Mouse (Mus musculus) retina, adult 2 months (tissue): Measurements from ENCODE around the gene Mllt3.

Source experiments
- DNase-seq: peaks from one replicate; pipeline ENCODE4 v3.0.0-alpha.2; 2012; ENCODE audit warnings: low read depth, low spot score

The Mllt3 gene

GRCm38 (mm10) chr4:87881583-87881982 lies 151.6 kb downstream of the Mllt3 start:
- no peak for DNase-seq

- DNase-seq, result no peak
These were observed 152.9 kb downstream of the Mllt3 start for GRCm38 (mm10) chr4:87880297-87880696.

GRCm38 (mm10) chr4:87878701-87879100 lies 154.5 kb downstream of the Mllt3 start:
- no peak for DNase-seq

DNA sequence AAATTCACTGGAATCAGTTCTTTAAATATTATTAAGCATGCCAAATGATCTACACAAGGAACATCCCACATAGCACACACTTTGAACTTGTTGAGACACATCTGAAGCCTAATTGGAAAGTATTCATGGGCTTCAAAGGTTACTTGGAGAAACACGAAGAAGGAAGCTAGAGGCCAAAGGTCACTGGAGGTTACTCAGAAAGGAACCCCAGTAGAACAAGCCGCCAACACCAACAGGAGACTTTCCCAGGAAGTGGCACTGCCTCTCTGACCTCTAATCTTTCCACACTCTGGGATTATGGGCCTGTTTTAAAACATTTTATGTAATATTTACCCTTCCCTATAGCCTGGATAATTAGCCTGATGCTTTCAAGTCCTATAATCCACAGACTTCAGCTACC lies 162.6 kb downstream of the Mllt3 start:
- DNase-seq, result no peak

DNA sequence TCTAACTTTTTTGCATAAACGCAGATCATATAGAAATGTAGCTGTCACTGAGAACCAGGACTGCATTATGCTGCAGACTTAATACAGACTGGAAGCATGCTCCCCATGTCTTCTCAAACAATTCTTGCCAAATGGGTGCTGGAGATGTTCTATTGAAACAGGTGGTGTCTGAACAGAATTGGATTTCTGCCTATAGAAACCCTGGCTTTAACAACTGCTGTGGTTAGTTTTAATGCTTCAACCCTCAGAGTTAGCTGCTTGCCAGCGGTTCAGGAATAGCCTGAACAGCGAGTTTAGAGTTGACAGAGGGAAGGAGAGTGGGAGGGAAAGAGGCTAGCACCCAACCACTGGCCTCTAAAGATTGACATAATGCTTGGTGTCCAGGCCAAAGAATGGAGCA lies 166.6 kb downstream of the Mllt3 start:
- DNase-seq, result no peak

- no peak for DNase-seq
These were observed 167.3 kb downstream of the Mllt3 start for GRCm38 (mm10) chr4:87865848-87866247.

DNA sequence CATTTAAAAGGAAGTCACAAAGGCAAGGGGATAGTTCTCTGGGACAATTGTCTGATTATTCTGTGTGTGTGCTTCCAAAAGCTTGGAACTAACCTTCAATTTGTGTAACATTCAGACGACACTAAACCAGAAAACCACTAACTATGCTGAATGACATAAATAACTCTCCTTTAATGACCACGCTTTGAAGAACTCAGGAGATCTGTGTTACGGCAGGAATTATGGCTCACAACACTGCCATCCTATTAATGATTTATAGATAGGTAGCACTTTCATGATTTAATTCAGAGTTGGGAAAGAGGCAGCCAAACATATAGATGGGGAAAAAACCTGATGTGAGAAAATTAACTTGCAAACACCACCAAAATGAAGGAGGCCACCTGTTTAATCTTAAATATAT lies 168.1 kb downstream of the Mllt3 start:
- no peak for DNase-seq

DNA sequence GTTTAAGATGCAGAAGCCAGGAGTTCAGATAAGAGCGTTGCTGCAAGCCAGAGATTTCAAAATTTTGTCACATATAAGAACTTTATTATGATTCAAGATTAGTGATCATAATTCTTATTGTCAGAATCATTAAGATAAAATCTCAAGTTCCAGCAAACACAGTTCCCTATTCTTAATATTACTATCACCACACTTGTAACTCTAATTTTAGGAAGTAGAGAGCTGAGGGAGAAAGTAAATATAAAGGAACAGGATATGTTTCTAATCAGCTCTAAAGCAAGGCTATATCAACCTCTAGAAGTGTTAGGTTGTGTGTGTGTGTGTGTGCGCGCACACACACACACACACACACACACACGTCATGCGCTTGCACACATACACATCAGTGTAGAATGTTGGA lies 170.0 kb downstream of the Mllt3 start:
- no peak for DNase-seq

DNA sequence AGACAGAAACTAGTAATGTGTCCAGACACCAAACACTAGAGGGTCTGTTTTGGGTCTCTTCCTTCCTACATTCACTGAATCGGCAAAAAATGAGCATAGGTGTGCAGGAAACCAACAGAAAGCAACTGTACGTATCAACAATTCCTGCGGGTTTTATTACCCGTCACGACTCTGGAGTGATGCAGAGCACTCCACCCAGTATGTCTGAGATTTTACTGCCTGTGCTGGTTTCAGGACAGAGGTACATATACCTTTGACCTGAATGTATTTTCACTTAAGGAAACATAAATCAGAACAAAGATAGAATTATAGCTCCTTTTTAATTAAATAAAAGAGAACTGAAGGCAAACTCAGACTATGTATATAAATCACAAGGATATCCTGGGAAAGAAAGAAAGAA lies 172.4 kb downstream of the Mllt3 start:
- DNase-seq, result no peak

DNA sequence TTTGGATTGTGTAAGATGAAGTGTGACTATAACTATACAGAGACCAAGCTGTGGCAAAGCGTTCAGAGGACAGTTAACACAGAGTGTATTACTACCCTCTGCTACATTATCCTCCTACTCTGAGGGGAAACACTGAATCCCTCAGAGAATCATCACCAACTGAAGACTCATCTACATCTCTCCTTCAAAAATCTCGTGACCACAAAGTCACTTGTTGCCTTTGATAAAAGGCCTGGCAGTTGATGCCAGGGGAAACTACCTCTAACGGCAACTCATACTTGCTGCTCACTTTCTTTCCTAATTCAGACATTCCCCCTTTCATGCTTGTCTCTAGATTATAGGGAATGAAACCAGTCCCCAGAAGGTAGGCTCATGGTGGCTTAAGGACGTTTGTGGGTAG lies 174.0 kb downstream of the Mllt3 start:
- DNase-seq, result no peak

DNA sequence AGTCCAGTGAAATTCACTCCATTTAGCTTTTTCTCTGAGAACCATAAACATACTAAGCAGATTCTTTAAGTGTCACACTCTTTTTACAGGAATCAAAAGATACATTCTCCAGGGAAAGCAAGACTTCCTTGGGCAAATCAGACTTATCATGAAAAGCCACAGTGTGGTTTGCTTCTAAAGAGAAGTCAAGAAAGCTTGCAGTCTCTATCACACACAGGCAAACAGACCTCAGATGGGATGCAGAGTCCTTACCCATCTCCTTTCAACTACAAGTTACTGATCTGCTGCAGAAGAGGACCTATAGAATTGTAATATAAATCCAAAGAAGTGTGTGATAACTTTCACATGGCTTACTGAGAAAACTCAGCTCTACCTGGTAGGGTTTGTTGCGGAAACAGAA lies 175.2 kb downstream of the Mllt3 start:
- no peak for DNase-seq

DNA sequence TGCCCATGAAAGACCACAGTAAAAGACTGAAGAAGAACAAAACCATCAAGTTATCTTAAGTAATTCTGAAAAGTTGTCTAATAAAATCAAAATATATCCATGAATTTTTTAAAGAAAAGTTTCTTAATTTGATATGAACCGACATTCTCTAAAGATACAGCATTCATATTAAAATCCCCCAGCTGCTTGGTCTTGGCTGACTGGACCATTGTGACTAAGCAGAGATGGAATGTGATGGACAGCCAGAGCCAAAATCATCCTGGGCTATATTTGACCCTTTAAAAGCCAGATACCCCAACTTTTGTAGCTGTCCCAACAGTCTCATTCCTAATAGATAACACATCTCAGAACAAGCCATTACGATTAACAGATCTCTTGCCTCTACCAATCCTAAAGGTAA lies 180.7 kb downstream of the Mllt3 start:
- no peak for DNase-seq

- DNase-seq, result no peak
These were observed 183.1 kb downstream of the Mllt3 start for GRCm38 (mm10) chr4:87850051-87850450.

- no peak for DNase-seq
These were observed 188.4 kb downstream of the Mllt3 start for GRCm38 (mm10) chr4:87844668-87845210.

DNA sequence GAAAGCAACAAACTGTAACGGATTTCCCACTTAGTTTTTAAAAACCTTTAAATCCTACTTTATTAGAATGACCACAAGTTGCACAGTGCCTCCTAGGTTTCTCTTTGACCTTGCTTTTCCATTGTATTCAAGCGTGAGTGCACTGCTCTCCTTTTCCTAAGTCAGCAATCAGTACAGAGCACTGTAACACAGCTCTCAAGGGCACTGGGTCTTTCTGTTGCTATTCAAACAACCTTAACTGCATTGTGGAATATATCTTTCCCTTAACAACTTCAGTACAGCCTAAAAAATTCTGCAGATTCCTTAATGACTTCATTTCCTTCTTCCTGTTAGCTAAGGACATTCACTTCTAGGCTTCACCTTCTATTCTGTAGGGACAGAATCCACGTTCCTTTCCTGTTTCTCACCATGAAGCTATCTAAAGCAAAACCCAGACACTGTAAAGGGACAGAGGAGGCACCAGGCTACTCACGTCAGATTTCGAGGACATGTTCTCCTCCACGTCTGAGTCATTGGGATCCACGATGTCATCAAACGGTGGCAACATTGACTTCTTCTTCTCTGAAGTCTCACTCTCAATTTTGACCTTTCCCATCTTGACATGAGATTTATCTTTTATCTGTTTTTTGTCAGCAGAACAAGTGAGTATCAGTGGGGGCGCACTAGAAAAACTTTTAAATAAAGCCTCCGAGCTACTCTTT lies 192.8 kb downstream of the Mllt3 start:
- DNase-seq, result no peak

DNA sequence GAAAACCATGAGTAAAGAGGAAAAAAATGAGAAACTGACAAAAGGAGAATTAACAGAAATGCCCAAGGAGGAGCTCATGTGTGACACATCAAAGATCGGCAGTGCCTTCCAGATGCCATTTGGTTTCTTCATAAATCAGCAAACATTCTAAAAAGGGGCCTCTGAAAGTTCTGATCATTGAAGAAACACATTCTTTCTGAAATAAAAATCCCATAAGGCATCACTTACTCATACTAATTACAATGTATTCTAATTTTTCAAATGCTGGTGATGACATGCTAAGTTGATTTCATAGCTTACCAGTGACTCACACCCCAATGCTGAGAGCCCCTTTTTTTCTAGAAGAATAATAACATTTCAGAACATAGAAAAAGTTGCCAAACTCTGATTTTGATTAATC lies 194.4 kb downstream of the Mllt3 start:
- no peak for DNase-seq

DNA sequence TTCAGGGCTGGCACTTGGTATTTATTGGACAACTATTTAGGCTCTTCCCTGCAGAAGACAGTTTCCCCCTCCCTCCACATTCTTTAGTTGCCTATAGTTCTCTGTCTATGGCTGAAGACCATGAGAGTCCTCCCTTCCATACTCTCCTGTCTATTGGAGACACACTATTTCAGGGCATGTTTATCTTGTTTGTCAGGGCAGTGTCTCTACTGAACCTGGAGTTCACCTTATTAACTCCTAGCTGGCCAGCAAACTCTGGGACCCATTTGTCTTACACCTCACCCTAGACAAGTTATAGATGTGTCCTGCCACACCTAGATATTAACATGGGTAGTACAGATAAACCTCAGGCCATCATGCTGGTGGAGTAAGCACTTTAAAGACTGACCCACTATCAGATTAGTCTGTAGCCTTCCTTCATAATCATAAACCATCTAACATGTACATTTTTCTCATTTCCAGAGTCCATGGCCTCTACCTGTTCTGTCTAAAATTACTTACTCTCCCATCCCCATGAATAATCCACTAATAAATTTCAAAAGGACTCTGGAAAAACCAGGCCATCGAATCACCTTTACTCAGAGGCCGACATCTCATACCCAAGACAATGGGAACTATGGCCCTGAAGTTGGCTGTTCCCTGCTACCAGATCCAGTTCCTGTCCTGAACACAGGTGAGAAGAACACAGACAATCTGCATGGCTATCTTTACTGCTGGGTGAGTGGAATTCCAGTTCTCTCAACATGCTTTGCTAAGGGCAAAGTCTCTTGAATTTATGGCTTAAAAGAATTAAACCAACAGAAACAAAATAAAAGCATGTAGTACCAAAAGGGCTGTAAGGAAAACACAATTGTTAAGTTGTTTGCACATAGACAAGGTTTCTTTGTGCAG lies 195.4 kb downstream of the Mllt3 start:
- DNase-seq, result no peak

DNA sequence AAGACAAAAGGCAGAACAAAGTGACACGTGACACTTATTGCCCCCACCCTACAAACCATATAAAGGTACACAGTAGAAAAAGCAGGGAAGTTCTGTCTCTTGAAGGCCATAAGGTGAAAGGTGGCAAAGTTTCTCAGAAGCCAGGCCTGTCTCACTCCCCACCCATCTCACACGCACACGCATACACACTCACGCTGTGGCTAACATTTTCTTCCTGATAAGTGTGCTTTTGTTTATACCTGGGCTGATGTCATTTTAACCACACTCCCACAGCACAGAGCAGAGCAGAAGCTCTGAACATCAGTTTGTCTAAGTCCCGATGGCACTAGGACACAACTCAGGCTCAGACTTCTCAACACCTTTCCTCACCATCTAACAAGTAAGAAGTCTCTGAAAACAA lies 196.9 kb downstream of the Mllt3 start:
- DNase-seq, result no peak

GRCm38 (mm10) chr4:87835191-87835590 lies 198.0 kb downstream of the Mllt3 start:
- no peak for DNase-seq

- no peak for DNase-seq
These were observed 198.9 kb downstream of the Mllt3 start for GRCm38 (mm10) chr4:87834310-87834709.

GRCm38 (mm10) chr4:87830794-87831306 lies 202.3 kb downstream of the Mllt3 start:
- no peak for DNase-seq

DNA sequence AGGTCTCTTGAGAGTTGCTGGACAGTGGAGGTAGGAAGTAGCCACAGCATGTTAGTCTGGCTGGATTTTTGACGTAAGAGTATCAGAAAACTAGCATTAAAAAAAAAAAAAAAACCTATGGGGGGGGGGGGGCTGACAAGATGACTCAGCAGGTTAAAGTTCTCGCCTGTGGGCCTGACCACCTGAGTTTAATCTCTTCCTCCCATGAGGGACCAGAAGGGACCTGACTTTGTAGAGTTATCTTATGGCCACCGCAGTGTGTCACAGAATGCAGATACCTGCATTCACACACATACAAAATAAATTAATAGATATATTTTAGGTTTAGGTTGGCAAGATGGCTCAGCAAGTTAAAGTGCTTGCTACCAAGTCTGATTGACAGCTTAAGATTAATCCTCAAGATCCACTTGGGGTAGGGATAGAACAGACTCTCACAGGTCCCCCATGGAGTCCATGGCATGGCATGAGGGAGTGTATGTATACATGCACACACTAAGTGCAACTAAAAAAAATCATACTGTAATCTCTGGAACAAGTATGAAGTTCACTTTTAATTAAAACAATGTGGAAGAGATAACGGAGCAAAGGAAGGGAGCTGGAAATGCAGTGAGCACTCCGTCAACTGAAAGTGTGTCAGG lies 203.6 kb downstream of the Mllt3 start:
- no peak for DNase-seq
